Mouse (Mus musculus) limb, embryonic 11.5 days (tissue): Measurements from ENCODE around the gene Fam178b. TPM values are rescaled to one million over a fixed set of nuclear protein-coding genes. Genes with fewer than 3 reads are reported as not detected.
A peak's percentile ranks its signal among the peaks of the same experiment; 100 is the strongest.
"Not testable (repeated sequence)": the region's sequence is repeated elsewhere in the genome, so short reads cannot be mapped to it uniquely, and the experiment has no call there.

ENCODE experiments used
- ATAC-seq: fragments of 200-750 bp; cut with Nextera tagmentation; 2 replicates; pipeline ENCODE4 v1.8.0; 2017; ENCODE audit warnings: low read depth; ENCODE audit not compliant: insufficient number of reproducible peaks, low FRiP score, low TSS enrichment
- DNase-seq: peaks from one replicate; pipeline ENCODE4 v3.0.0-alpha.2; 2015; ENCODE audit warnings: low spot score
- H3K27ac ChIP-seq: fragments of 300-500 bp; sonication (generic); replicated peaks from 2 replicates; pipeline ENCODE4 v1.5.1; 2014; ENCODE audit warnings: low read depth, mild to moderate bottlenecking, low read length
- H3K27me3 ChIP-seq: fragments of 300-500 bp; sonication (generic); 2 replicates; pipeline ENCODE4 v1.6.1; 2014; ENCODE audit warnings: mild to moderate bottlenecking, low read length, mixed read lengths; ENCODE audit not compliant: control insufficient read depth, insufficient read depth
- H3K36me3 ChIP-seq: fragments of 300-500 bp; sonication (generic); 2 replicates; pipeline ENCODE4 v1.6.1; 2014; ENCODE audit warnings: mild to moderate bottlenecking, low read length, moderate library complexity, mixed read lengths; ENCODE audit not compliant: control insufficient read depth, insufficient read depth
- H3K4me1 ChIP-seq: fragments of 300-500 bp; sonication (generic); 2 replicates; pipeline ENCODE4 v1.6.1; 2014; ENCODE audit warnings: low read length, mixed read lengths; ENCODE audit not compliant: control insufficient read depth, insufficient read depth
- H3K4me2 ChIP-seq: fragments of 300-500 bp; sonication (generic); 2 replicates; pipeline ENCODE4 v1.6.1; 2014; ENCODE audit warnings: low read depth, mild to moderate bottlenecking, moderate library complexity; ENCODE audit not compliant: severe bottlenecking
- H3K4me3 ChIP-seq: fragments of 300-500 bp; sonication (generic); 2 replicates; pipeline ENCODE4 v1.5.1; 2014; ENCODE audit warnings: low read depth, low read length
- H3K9ac ChIP-seq: fragments of 300-500 bp; sonication (generic); 2 replicates; pipeline ENCODE4 v1.6.1; 2014; ENCODE audit warnings: mild to moderate bottlenecking, low read length
- H3K9me3 ChIP-seq: fragments of 300-500 bp; sonication (generic); 2 replicates; pipeline ENCODE4 v1.6.1; 2016; ENCODE audit warnings: low read length; ENCODE audit not compliant: control insufficient read depth
- WGBS: fragments of 180-500 bp; shearing (Covaris S2); extraction: QIAGEN DNeasy Blood & Tissue Kit; methylation state at CpG from one replicate; pipeline ENCODE4 v1.1.7; 2014; 5-methylcytosine and 5-hydroxymethylcytosine counted together
- polyA plus RNA-seq: library from polyadenylated mRNA; unstranded; fragments of >200 nt; fragmentation: Nextera tagmentation; extraction: Ambion mirVana; gene quantifications from 2 replicates; pipeline ENCODE4 v1.2.1, GENCODE M21; 2014

The Fam178b gene
- polyA plus RNA-seq, 1 experiment from 2014 or later, result 0.36 TPM

DNA sequence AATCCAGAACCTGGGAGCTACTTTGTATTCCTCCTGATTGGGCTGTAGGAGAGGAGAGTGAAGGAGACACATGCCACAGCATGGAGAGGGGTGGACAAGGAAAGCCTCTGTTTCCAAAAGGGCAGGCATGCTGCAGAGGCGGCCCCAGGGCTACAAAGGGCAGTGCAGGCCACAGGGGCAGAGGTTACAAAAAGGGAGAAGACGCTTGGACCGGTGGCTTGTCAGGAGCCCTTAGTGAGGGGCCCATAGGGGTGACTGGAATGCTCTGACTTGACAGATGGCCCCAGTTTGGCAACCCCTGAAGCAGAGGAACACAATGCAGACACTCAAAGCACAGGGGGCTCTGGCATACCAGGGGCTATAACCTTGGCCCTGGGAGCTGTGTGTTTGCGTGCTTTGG, 51.6 kb downstream of the Fam178b start:
- peaks cover 3% of the 10 kb centered on the region for H3K4me1 ChIP-seq
- no peak overlapping the region for H3K4me3 ChIP-seq
- no peak for ATAC-seq
- H3K27ac ChIP-seq, result no peak overlapping the region
- no peak overlapping the region for H3K9ac ChIP-seq
- H3K4me2 ChIP-seq, result no peak overlapping the region
- no peaks in the 10 kb centered on the region for H3K9me3 ChIP-seq
- no peaks in the 10 kb centered on the region for H3K27me3 ChIP-seq
- no peak for DNase-seq
- 39% methylated on average over 4 of the region's 4 CpGs for WGBS
- no peaks in the 10 kb centered on the region for H3K36me3 ChIP-seq

DNA sequence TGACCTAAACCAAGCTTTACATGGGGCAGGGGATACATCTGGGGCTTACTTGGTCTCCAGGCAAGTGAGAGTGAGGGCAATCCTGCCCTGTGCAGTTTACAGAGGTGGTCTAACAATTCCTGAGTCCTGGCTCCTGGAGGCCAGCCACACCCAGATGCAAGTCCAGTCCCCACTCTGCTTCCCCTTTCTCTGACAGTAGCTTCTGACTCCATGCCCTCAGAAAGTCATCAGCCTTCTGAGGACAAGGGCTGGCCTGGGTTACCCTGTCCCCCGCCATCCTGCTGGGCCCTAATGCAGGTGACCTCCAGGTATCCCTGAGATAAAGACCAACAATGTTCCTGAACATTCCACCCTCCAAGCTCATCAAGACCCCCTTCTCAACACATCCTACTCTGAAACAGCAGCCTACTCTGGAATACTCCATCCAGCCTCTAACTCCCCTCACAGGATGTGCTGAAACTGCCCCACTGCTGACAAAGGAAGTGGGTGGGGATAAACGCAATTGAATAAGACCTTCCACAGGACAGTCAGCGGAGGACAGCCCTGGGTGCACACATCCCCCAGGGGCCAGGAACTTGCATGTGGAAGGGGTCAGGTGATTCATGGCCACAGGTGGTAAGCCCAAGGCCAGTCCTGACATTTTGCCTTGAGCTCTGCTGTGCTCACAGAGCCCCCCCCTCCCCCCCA, 52.8 kb downstream of the Fam178b start:
- peaks cover 3% of the 10 kb centered on the region for H3K4me1 ChIP-seq
- 68% methylated on average over 3 of the region's 3 CpGs for WGBS
- no peaks in the 10 kb centered on the region for H3K9me3 ChIP-seq
- no peak overlapping the region for H3K27ac ChIP-seq
- H3K36me3 ChIP-seq, result no peaks in the 10 kb centered on the region
- no peaks in the 10 kb centered on the region for H3K27me3 ChIP-seq
- no peak overlapping the region for H3K4me3 ChIP-seq
- ATAC-seq, result no peak
- DNase-seq, result no peak
- no peak overlapping the region for H3K4me2 ChIP-seq
- no peak overlapping the region for H3K9ac ChIP-seq

DNA sequence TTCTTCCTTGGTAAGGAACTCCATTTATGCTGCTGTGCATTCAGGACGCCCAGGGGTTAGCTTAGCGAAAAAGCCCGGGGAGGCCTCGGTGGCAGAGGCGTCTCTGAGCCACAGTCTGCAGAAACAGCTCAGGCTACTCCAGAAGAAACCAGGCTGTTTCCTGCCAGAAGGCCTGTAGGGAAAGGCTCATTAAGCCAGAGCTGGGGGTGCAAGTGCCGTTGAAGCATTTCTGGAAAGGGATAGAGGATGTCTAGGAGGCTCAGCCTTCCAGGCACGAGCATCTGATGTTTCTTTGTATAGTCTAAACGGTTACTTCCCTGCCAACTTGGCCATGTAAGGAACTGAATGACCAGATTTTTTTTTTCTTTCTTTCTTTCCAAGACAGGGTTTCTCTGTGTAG, 54.4 kb downstream of the Fam178b start:
- WGBS, result 56% methylated on average over 8 of the region's 8 CpGs
- H3K4me1 ChIP-seq, result peaks cover 3% of the 10 kb centered on the region
- H3K9me3 ChIP-seq, result no peaks in the 10 kb centered on the region
- H3K4me2 ChIP-seq, result no peak overlapping the region
- DNase-seq (no peak), ATAC-seq (no peak)
- H3K27me3 ChIP-seq, result no peaks in the 10 kb centered on the region
- no peaks in the 10 kb centered on the region for H3K36me3 ChIP-seq
- H3K9ac ChIP-seq, result no peak overlapping the region
- H3K4me3 ChIP-seq, result no peak overlapping the region
- no peak overlapping the region for H3K27ac ChIP-seq

DNA sequence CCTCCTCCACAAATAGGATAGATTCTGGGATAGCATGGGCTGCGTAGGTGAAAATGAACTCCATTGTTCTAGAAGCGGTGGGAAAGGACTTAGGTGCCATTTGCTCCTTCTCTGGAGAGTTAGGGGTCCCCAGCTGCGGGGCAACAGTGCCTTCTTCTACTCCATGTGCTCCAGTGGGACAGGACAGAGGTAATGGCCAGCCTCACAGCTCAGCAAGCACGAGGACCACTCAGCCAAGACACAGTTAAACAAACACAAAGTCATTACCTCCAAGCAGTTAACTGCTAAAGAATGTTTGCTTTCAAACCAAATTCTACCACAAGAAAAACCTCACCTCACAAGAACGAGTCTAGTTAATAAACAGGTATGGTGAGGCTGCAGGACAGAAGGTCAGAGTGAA, 57.5 kb downstream of the Fam178b start:
- Histone ChIP-seq H3K4me3 (no peak overlapping the region), H3K9me3 (no peaks in the 10 kb centered on the region), H3K4me1 (peaks cover 3% of the 10 kb centered on the region; the same call in 1 of the 2 replicates), H3K27ac (no peak overlapping the region), H3K9ac (no peak overlapping the region), H3K36me3 (no peaks in the 10 kb centered on the region), H3K27me3 (no peaks in the 10 kb centered on the region), H3K4me2 (no peak overlapping the region)
- no peak for DNase-seq
- ATAC-seq, result no peak
- WGBS, result 80% methylated on average over 5 of the region's 5 CpGs

DNA sequence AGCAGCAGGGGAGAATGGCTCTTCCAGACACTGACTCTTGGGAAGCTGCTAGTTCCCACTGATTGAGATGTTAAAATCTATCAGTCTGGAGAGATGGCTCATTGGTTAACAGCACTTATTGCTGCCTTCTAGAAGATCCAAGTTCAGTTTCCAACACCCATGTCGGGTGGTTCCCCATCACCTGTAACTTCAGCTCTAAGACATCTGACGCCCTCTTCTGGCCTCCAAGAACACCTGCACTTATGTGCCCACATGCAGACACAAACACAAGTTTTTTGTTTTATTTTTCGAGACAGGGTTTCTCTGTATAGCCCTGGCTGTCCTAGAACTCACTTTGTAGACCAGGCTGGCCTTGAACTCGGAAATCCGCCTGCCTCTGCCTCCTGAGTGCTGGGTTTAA, 67.0 kb downstream of the Fam178b start:
- H3K4me2 ChIP-seq, H3K27ac ChIP-seq, DNase-seq, H3K36me3 ChIP-seq, H3K4me1 ChIP-seq, H3K4me3 ChIP-seq, H3K9me3 ChIP-seq, ATAC-seq, H3K9ac ChIP-seq, H3K27me3 ChIP-seq: not testable (repeated sequence)
- WGBS, result 84% methylated on average over 5 of the region's 5 CpGs

DNA sequence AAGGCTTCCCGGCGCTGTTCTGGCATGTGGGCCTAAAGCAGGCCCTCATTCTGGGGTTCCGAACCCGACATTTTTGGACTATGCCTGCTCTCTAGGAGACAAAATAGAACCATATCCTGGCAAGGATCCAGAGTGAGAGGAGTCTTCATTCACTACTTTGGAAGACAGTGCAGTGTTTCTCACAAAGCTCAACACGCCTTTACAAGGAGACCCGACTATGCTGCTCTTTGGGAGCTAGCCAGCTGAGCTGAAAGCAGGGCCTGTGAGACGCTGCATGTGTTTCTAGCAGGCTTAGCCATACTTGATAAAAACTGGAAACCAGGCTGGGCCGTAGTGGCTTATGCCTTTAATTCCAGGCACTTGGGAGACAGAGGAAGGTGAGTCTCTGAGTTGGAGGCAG, 67.8 kb downstream of the Fam178b start:
- Histone ChIP-seq H3K27ac (no peak overlapping the region), H3K4me1 (no peaks in the 10 kb centered on the region), H3K4me2 (no peak overlapping the region), H3K4me3 (no peak overlapping the region), H3K9me3 (no peaks in the 10 kb centered on the region), H3K36me3 (no peaks in the 10 kb centered on the region), H3K9ac (no peak overlapping the region), H3K27me3 (no peaks in the 10 kb centered on the region)
- DNase-seq, result no peak
- 90% methylated on average over 8 of the region's 8 CpGs for WGBS
- no peak for ATAC-seq

DNA sequence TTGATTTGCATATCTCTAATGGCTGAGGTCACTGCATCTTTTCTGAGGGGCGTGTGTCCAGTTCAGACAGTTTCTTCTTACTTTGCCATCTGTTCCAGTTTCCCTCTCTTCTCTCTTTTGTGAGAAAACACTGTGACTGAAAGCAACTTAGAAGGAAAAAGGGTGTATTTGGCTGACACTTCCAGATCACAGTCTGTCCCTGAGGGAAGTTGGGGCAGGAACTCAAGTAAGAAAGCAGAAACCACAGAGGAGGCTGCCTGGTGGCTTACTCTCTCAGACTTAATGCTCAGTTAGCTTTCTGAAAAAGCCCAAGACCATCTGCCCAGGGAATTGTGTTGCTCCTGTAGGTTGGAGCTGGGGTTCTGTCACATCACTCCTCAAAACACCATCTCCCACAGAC, 68.4 kb downstream of the Fam178b start:
- no peaks in the 10 kb centered on the region for H3K27me3 ChIP-seq
- ATAC-seq (no peak), DNase-seq (no peak)
- H3K9me3 ChIP-seq, result no peaks in the 10 kb centered on the region
- H3K4me3 ChIP-seq, result no peak overlapping the region
- H3K36me3 ChIP-seq, result no peaks in the 10 kb centered on the region
- H3K27ac ChIP-seq, result no peak overlapping the region
- WGBS, result 93% methylated on average over 1 of the region's 1 CpGs
- no peak overlapping the region for H3K9ac ChIP-seq
- H3K4me1 ChIP-seq, result no peaks in the 10 kb centered on the region
- H3K4me2 ChIP-seq, result no peak overlapping the region

DNA sequence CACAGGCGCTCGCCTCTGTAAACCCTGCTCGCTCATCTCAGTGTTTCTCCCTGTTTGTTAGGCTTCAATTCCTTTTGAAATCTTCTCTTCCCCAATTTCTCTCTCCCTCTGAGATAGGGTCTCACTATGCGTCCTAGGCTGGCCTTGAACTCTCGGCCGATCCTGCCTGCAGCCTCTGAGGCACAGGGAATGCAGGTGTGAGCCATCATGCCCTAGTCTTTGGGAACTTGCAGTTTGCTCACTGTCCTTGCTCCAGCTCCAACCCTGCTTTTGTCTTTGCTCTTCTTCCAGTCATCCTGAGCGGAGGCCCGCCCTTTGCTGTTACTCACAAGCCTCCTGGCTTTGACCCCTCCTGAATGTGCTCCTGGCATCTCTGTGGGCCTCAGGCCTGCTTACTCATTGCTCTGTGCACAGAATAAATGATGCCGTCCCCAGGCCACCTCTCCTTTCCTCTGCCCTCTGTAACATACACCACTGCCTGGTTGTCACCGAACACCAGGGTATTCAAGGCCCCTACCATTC, 69.5 kb downstream of the Fam178b start:
- H3K4me2 ChIP-seq, result no peak overlapping the region
- H3K4me1 ChIP-seq, result no peaks in the 10 kb centered on the region
- H3K27ac ChIP-seq, result no peak overlapping the region
- no peaks in the 10 kb centered on the region for H3K27me3 ChIP-seq
- ATAC-seq (no peak), DNase-seq (no peak)
- H3K9me3 ChIP-seq, result no peaks in the 10 kb centered on the region
- 92% methylated on average over 10 of the region's 10 CpGs for WGBS
- no peak overlapping the region for H3K4me3 ChIP-seq
- no peaks in the 10 kb centered on the region for H3K36me3 ChIP-seq
- H3K9ac ChIP-seq, result no peak overlapping the region

DNA sequence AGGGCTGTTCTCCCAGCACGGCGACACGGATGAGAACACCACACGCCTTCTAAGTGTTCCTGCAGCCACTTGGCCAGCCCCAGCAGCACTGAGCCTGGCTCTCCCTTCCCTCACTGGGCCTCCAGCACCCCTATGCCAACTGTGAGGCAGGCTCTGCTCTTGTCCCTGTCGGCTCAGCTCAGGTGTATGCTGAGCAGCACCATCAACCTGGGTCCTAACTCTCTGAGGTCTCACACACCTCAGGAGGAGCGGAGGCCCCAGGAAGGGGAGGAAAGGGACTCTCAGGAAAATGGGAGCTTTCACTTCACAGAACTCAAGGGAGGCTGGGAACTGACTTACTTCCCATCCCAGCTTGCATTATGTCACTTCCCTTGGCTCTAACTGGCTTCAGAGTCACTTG, 70.6 kb downstream of the Fam178b start:
- Histone ChIP-seq H3K27ac (peak overlapping the region; percentile 45; the same call in 1 of the 2 replicates), H3K36me3 (no peaks in the 10 kb centered on the region), H3K9ac (no peak overlapping the region), H3K9me3 (no peaks in the 10 kb centered on the region), H3K4me1 (no peaks in the 10 kb centered on the region), H3K4me2 (no peak overlapping the region), H3K27me3 (no peaks in the 10 kb centered on the region), H3K4me3 (no peak overlapping the region)
- ATAC-seq (no peak), DNase-seq (no peak)
- 76% methylated on average over 6 of the region's 6 CpGs for WGBS
